Mouse (Mus musculus): ENCODE measurements around the gene Mettl8. TPM values are rescaled to one million over a fixed set of nuclear protein-coding genes. Genes with fewer than 3 reads are reported as not detected.

The Mettl8 gene
- total RNA-seq, 2 experiments from 2014 or later: 14.8 to 15.5 TPM

DNA sequence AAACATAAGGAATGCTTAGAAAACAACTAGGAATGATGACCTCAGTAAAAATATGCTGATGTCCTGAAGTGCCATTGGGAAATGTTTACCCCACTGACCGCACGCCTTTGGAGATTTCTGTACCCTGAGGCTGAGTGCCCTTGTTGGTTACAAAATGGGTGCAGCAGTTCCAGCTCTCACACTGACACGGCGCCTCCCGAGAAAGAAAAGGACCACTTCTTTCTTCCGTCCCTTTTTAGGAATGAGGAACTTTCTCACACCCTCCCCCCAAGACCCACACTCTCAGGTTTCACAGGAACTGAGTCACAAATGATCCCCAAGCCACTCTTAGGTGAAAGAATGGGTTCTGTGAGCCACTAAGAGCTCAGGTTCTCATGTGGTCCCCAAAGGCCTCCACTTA is 17.9 kb downstream of the Mettl8 start:
- DNase-seq: no peak
- intact Hi-C loops (cut with DNase I): loop anchor here (5.0 kb wide), 2 partner anchors 260 to 325 kb away; no protein-coding TSS in a partner anchor

DNA sequence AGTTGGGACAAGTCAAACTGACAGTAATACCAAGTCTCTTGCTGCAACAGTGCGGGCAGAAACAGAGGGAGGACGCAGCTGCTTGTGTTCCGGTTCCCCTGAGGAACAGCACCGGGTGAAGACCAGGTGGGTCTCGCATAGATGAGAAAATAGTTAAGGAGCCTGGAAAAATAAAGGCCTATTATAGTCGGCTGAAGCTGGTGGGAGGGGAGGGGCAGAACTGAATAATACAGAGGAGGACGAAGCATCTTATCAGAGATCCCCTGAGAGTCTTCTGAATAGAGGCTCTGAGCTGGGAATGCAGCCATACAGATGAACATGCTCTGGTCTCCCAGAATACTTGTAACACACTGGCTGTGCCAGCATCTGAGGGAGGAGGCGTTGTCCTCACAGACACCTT is 21.4 kb downstream of the Mettl8 start:
- intact Hi-C loops (cut with DNase I): no loop called here
- DNase-seq: no peak

- no peak for DNase-seq
- intact Hi-C loops (cut with DNase I): no loop called here
These were observed 22.4 kb downstream of the Mettl8 start for GRCm38 (mm10) chr2:71033014-71033413.

DNA sequence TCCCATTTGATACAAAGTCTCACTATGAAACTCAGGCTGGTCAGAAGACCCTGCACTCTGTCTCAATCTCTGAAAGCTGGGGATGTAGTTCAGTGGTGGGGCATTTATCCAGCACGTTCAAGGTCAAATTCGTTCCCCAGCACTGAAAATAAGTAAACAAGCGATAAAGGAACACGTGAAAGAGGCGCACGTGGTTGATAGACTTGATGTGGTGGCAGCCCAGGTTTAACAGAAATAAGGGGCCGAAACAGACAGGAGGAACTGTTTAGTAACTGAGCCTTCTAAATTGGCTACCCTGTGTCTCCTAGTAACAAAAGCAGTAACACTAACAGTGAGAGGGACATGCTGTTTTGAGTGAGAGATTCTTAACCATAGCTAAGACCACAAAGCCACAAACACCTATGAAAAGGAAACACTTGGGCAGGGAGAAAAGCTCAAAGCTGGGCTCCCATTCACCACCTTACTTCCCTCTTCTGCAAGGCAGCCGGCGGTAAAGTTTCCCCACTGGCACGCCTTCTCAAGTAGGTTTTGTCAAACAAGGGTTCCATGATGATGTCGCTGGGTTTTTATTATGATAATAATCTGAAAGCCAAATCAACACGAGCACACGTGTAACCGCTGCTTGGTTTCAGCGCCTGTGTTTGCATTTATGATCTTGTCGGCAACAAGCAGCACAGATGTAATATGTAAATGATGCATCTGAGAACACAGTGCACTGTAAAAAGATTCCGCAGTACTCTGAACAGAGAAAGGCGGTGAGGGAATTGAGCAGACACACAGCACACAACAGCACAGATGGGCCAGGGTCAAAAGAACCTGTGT is 23.2 kb downstream of the Mettl8 start:
- intact Hi-C loops (cut with DNase I): no loop called here
- DNase-seq: no peak

DNA sequence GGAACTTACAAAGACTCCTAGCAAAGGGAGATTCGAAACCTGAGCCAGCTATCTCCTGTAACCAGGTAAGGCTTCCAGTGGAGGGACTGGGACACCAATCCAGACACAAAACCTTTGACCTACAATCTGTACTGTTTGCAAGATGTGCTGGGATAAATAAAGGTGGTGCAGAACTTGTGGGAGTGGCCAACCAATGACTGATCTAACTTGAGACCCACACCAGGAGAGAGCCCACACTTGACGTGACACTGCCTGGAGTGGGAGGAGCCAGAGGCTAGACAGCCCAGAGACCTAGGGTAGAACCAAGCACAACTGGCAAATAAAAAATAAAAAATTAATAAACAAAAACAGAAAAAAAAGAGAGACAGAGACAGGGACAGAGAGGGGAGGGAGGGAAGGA is 24.7 kb downstream of the Mettl8 start:
- intact Hi-C loops (cut with DNase I): no loop called here
- DNase-seq: no peak

DNA sequence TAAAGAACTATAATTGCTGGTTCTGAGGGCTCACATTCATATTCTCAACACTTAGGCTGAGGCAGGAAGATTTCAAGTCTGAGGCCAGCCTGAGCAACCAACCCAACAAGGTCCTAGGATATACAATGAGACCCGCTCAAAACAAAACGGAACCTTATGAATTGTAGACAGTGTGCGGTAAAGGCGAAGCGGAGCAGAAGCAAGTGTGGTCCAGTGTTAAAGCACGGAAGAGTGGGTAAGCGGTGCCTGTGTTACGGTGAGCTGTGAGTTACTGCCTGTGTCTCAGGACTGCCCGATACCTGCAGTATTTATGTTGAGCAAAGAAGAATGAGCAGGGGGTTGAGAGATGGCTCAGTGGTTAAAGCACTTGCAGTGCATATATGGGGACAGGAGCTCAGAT is 27.8 kb downstream of the Mettl8 start:
- no peak for DNase-seq
- intact Hi-C loops (cut with DNase I): no loop called here

GRCm38 (mm10) chr2:71026787-71027186 is 28.6 kb downstream of the Mettl8 start:
- intact Hi-C loops (cut with DNase I): no loop called here
- peak; percentile 24 for DNase-seq

DNA sequence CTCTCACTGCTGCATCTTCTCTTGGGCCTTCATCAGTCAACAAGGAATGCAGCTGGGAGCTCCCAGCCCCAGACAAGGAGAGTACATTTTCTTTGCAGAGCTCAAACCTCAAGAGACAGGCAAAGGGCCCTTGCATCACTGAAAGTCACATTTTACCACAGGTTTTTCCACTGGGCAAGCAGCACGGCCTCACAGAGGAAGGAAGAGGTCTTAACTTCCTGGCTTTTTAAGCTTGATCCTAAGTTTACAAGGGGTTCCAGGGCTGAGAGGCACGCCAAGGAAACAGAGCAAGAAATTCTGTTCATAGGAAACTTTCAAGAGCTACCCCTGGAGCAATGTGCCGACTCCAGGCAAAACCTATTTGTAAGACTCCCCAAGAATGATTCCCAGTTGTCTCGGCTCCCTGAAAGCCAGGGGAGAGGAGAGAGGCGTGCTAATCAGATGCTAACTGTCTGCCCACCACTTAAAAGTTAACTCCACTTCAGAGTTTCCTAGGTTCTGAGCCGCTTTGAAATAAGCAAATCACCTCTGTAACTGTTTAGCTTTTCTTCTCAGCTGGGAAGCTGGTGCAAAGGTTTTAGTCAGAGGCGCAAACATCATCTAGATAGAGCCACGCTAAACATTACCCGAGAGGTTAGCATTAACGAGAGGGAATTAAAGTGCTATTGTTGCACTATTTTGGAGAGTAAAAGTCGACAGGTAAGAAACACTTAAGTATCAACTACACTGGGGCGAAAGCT is 29.6 kb downstream of the Mettl8 start:
- DNase-seq: no peak
- intact Hi-C loops (cut with DNase I): no loop called here

GRCm38 (mm10) chr2:71023986-71024385 is 31.4 kb downstream of the Mettl8 start:
- intact Hi-C loops (cut with DNase I): no loop called here
- DNase-seq: no peak

GRCm38 (mm10) chr2:71022991-71023390 is 32.4 kb downstream of the Mettl8 start:
- no peak for DNase-seq

DNA sequence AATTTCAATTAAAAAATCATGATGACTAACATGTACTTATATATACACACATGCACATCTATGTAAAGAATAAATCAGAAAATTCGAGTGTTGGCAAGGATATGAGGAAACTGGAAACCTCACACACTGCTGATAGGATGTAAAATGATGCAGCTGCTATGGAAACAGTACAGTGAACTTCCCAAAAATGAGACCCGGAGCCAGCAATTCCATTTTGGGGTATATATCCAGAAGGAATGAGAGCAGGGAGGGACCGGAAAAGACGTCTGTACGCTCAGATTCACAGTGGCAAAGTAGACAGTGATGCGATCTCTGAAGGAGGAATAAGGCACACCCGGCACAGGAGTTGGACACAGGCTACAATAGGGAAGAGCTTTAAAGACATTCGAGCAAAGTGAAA is 34.7 kb downstream of the Mettl8 start:
- no peak for DNase-seq
- intact Hi-C loops (cut with DNase I): no loop called here

More at GRCm38 (mm10) chr2:71022991-71023390, 32.4 kb downstream of the Mettl8 start:
- intact Hi-C loops (cut with DNase I): no loop called here

GRCm38 (mm10) chr2:71019704-71020375 is 35.5 kb downstream of the Mettl8 start:
- intact Hi-C loops (cut with DNase I): no loop called here
- DNase-seq: no peak

GRCm38 (mm10) chr2:71019277-71019676 is 36.1 kb downstream of the Mettl8 start:
- intact Hi-C loops (cut with DNase I): no loop called here
- peak; percentile 62 for DNase-seq

DNA sequence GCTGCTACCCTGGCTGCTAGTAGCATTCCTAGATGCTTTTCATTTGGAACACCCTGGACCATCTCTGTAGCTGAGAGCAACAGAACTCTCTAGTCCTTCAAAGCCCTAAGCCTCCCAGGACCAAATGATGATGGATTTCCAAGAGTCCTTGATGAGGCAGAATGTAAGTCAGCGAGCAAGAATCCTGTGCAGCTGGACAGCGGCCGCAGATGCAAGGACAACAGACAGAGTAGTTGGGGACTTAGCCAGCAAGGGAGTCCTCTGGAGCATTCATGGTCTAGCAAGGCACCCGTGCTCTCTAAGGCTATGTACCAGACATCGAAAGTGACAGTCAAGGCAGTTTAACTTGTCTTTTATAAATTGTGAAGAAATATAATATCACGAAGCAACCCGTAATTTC is 41.9 kb downstream of the Mettl8 start:
- intact Hi-C loops (cut with DNase I): no loop called here
- no peak for DNase-seq

GRCm38 (mm10) chr2:71011816-71012215 is 43.6 kb downstream of the Mettl8 start:
- no peak for DNase-seq
- intact Hi-C loops (cut with DNase I): no loop called here

DNA sequence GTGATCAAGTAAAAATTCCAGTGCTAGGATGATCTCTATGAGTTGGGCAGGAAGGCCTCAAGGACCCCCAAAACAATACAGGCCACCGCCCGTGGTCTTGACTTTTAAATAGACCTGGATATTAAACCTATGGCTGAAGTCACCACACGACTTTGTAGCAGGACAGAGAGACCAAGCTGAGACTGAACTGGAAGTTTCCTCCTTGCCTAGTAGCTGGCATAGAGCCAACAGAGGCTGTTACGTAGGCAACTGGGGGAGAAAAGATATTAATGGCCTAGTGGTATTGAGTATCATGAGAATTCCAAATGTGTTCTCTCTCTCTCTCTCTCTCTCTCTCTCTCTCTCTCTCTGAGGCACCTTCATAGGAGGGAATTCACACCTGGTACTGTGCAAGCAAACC is 51.0 kb downstream of the Mettl8 start:
- DNase-seq: no peak
- intact Hi-C loops (cut with DNase I): no loop called here

- intact Hi-C loops (cut with DNase I): no loop called here
- DNase-seq: no peak
These were observed 52.9 kb downstream of the Mettl8 start for GRCm38 (mm10) chr2:71002509-71002908.

DNA sequence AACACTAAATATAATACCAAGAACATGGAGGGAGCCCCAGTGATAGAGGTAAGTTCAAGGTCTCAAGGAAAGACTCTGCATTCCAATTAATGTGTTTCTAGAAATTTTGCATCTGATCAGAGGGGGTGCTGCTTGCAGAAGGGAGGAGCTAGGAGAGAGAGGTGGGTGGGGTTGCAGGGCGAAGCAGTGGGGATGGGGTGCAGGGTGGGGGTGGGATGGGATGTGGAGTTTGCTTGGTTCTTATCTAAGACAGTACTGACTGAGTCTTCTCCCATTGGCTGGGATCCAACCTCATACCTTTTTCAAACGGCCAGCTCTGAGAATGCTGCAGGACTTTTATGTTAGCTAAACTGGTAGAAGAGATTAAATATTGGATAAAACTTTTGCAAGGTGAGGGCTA is 56.6 kb downstream of the Mettl8 start:
- intact Hi-C loops (cut with DNase I): no loop called here
- no peak for DNase-seq

DNA sequence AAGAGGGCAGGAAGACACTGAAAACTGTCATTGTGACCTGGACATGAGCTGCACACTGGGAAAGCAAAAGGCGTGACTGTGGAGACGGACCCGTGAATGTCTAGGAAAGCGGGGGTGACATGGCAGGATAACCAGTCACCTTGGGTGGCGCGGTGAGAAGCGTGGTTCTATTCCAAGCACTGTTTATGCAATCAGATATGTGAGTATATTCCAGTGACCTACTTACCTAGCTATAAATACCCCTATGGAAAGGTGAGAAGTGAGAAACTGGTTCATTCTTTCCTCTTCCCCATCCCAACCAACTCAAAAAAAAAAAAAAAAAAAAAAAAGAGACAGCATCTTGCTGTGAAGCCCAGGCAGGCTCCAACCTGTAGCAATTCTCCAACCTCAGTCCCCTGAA is 58.9 kb downstream of the Mettl8 start:
- DNase-seq: no peak
- intact Hi-C loops (cut with DNase I): no loop called here

- DNase-seq: no peak
- intact Hi-C loops (cut with DNase I): no loop called here
These were observed 59.5 kb downstream of the Mettl8 start for GRCm38 (mm10) chr2:70995900-70996299.

GRCm38 (mm10) chr2:70993740-70994139 is 61.6 kb downstream of the Mettl8 start:
- intact Hi-C loops (cut with DNase I): no loop called here
- DNase-seq: no peak

DNA sequence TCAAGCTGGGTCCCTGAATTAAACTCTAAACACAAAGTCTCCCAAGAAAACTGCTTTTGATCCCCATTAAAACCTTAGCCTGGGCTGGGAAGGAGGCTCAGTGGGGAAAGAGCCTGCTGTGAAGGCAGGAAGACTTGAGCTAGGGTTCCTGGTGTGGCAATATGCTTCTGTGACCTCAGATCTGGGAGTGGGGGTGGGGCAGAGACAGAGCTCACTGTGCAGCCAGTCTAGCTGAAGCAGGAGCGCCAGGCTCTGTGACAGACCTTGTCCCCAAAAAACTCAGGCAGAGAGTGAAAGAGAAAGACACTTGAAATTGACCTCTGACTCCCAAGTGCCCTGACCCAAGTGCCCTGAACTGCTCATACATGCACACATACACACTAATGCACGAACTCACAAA is 62.7 kb downstream of the Mettl8 start:
- intact Hi-C loops (cut with DNase I): no loop called here
- DNase-seq: no peak
